Mouse (Mus musculus) midbrain, embryonic 14.5 days (tissue): ENCODE data around the gene Drp2. TPM values are rescaled to one million over a fixed set of nuclear protein-coding genes. Genes with fewer than 3 reads are reported as not detected.

Experiments
- ATAC-seq: fragments of 200-750 bp; cut with Nextera tagmentation; 2 replicates; pipeline ENCODE4 v1.8.0; 2017; ENCODE audit warnings: moderate number of reproducible peaks, moderate library complexity; ENCODE audit not compliant: low FRiP score, low TSS enrichment
- DNase-seq: peaks from one replicate; pipeline ENCODE4 v3.0.0-alpha.2; 2015
- H3K27ac ChIP-seq: fragments of 300-500 bp; sonication (generic); replicated peaks from 2 replicates; pipeline ENCODE4 v1.5.1; 2014; ENCODE audit warnings: mild to moderate bottlenecking, low read depth, low read length, moderate library complexity
- H3K27me3 ChIP-seq: fragments of 300-500 bp; sonication (generic); 2 replicates; pipeline ENCODE4 v1.6.1; 2014; ENCODE audit warnings: low read length, control low read depth, mixed read lengths; ENCODE audit not compliant: control insufficient read depth, insufficient read depth
- H3K36me3 ChIP-seq: fragments of 300-500 bp; sonication (generic); 2 replicates; pipeline ENCODE4 v1.6.1; 2014; ENCODE audit warnings: low read length, control low read depth; ENCODE audit not compliant: control insufficient read depth, insufficient read depth
- H3K4me1 ChIP-seq: fragments of 300-500 bp; sonication (generic); 2 replicates; pipeline ENCODE4 v1.6.1; 2014; ENCODE audit warnings: mild to moderate bottlenecking, antibody characterized with exemption, low read length, control low read depth; ENCODE audit not compliant: control insufficient read depth, insufficient read depth
- H3K4me2 ChIP-seq: fragments of 300-500 bp; sonication (generic); 2 replicates; pipeline ENCODE4 v1.6.1; 2014; ENCODE audit warnings: mild to moderate bottlenecking, low read length, moderate library complexity
- H3K4me3 ChIP-seq: fragments of 300-500 bp; sonication (generic); replicated peaks from 2 replicates; pipeline ENCODE4 v1.5.1; 2014; ENCODE audit warnings: low read depth, low read length
- H3K9ac ChIP-seq: fragments of 300-500 bp; sonication (generic); replicated peaks from 2 replicates; pipeline ENCODE4 v1.6.1; 2014; ENCODE audit warnings: mild to moderate bottlenecking, low read length, moderate library complexity
- H3K9me3 ChIP-seq: fragments of 300-500 bp; sonication (generic); 2 replicates; pipeline ENCODE4 v1.6.1; 2016; ENCODE audit warnings: low read length, control low read depth, mixed read lengths; ENCODE audit not compliant: control insufficient read depth
- WGBS: fragments of 180-500 bp; shearing (Covaris S2); extraction: QIAGEN DNeasy Blood & Tissue Kit; methylation state at CpG from one replicate; pipeline ENCODE4 v1.1.7; 2014; 5-methylcytosine and 5-hydroxymethylcytosine counted together
- polyA plus RNA-seq: library from polyadenylated mRNA; unstranded; fragments of >200 nt; fragmentation: Nextera tagmentation; extraction: Ambion mirVana; gene quantifications from 2 replicates; pipeline ENCODE4 v1.2.1, GENCODE M21; 2014

Gene Drp2
- 23.2 and 25.2 TPM in 2 replicates for polyA plus RNA-seq

- Histone ChIP-seq H3K9me3 (no peaks in the 10 kb centered on the region), H3K4me1 (no peaks in the 10 kb centered on the region), H3K27ac (peak within 1 kb of the TSS; percentile 83), H3K4me3 (peak within 1 kb of the TSS; percentile 39), H3K9ac (peak within 1 kb of the TSS; percentile 58), H3K4me2 (peak within 1 kb of the TSS; percentile 57), H3K36me3 (no peaks in the 10 kb centered on the region), H3K27me3 (no peaks in the 10 kb centered on the region)
- DNase-seq (peak; percentile 59), ATAC-seq (peak; percentile 66)
- 24% methylated on average over 15 of the region's 15 CpGs for WGBS
These were observed at the start of gene Drp2 for GRCm38 (mm10) chrX:134403863-134404583. TSS of gene Drp2 (plus strand) at chrX:134404551.

GRCm38 (mm10) chrX:134359336-134359735 lies 45.0 kb upstream of the Drp2 start:
- WGBS: 75% methylated on average over 4 of the region's 4 CpGs
- H3K4me3 ChIP-seq: no peak overlapping the region
- ATAC-seq: no peak
- H3K4me2 ChIP-seq: no peak overlapping the region
- no peak overlapping the region for H3K27ac ChIP-seq
- no peak for DNase-seq
- H3K4me1 ChIP-seq: no peaks in the 10 kb centered on the region
- H3K9me3 ChIP-seq: no peaks in the 10 kb centered on the region
- H3K9ac ChIP-seq: no peak overlapping the region
- no peaks in the 10 kb centered on the region for H3K36me3 ChIP-seq
- H3K27me3 ChIP-seq: no peaks in the 10 kb centered on the region

GRCm38 (mm10) chrX:134362156-134362555 lies 42.2 kb upstream of the Drp2 start:
- DNase-seq (no peak), ATAC-seq (no peak)
- Histone ChIP-seq H3K36me3 (no peaks in the 10 kb centered on the region), H3K4me1 (no peaks in the 10 kb centered on the region), H3K4me2 (no peak overlapping the region), H3K9ac (no peak overlapping the region), H3K27ac (no peak overlapping the region), H3K9me3 (no peaks in the 10 kb centered on the region), H3K4me3 (no peak overlapping the region), H3K27me3 (no peaks in the 10 kb centered on the region)
- 93% methylated on average over 4 of the region's 4 CpGs for WGBS

- Histone ChIP-seq H3K36me3 (no peaks in the 10 kb centered on the region), H3K4me1 (no peaks in the 10 kb centered on the region), H3K27ac (no peak overlapping the region), H3K9ac (no peak overlapping the region), H3K27me3 (no peaks in the 10 kb centered on the region), H3K4me3 (no peak overlapping the region), H3K4me2 (no peak overlapping the region), H3K9me3 (no peaks in the 10 kb centered on the region)
- DNase-seq: no peak
- 90% methylated on average over 1 of the region's 1 CpGs for WGBS
- no peak for ATAC-seq
These were observed 38.9 kb upstream of the Drp2 start for GRCm38 (mm10) chrX:134365421-134365820.

GRCm38 (mm10) chrX:134366547-134366946 lies 37.8 kb upstream of the Drp2 start:
- no peak for DNase-seq
- H3K27ac ChIP-seq: no peak overlapping the region
- no peaks in the 10 kb centered on the region for H3K27me3 ChIP-seq
- 83% methylated on average over 3 of the region's 3 CpGs for WGBS
- ATAC-seq: no peak
- no peaks in the 10 kb centered on the region for H3K9me3 ChIP-seq
- H3K4me2 ChIP-seq: no peak overlapping the region
- H3K36me3 ChIP-seq: no peaks in the 10 kb centered on the region
- no peak overlapping the region for H3K4me3 ChIP-seq
- H3K4me1 ChIP-seq: no peaks in the 10 kb centered on the region
- no peak overlapping the region for H3K9ac ChIP-seq

- no peak overlapping the region for H3K27ac ChIP-seq
- no peaks in the 10 kb centered on the region for H3K9me3 ChIP-seq
- H3K4me2 ChIP-seq: no peak overlapping the region
- H3K27me3 ChIP-seq: no peaks in the 10 kb centered on the region
- peak; percentile 65 for DNase-seq
- no peak overlapping the region for H3K9ac ChIP-seq
- no peaks in the 10 kb centered on the region for H3K4me1 ChIP-seq
- ATAC-seq: no peak
- H3K36me3 ChIP-seq: no peaks in the 10 kb centered on the region
- H3K4me3 ChIP-seq: no peak overlapping the region
- 11% methylated on average over 2 of the region's 2 CpGs for WGBS
These were observed 33.1 kb upstream of the Drp2 start for GRCm38 (mm10) chrX:134371279-134371678.

- Histone ChIP-seq H3K27me3 (no peaks in the 10 kb centered on the region), H3K36me3 (no peaks in the 10 kb centered on the region), H3K4me1 (no peaks in the 10 kb centered on the region), H3K27ac (no peak overlapping the region), H3K4me3 (no peak overlapping the region), H3K9me3 (no peaks in the 10 kb centered on the region), H3K9ac (no peak overlapping the region), H3K4me2 (no peak overlapping the region)
- WGBS: 61% methylated on average over 1 of the region's 1 CpGs
- no peak for ATAC-seq
- no peak for DNase-seq
These were observed 30.2 kb upstream of the Drp2 start for GRCm38 (mm10) chrX:134374190-134374589.

- H3K27ac ChIP-seq: no peak overlapping the region
These were observed 19.5 kb upstream of the Drp2 start for GRCm38 (mm10) chrX:134384896-134385295.

GRCm38 (mm10) chrX:134398972-134399371 lies 5.4 kb upstream of the Drp2 start:
- Histone ChIP-seq H3K9me3 (no peaks in the 10 kb centered on the region), H3K27ac (no peak overlapping the region), H3K4me2 (no peak overlapping the region), H3K9ac (no peak overlapping the region), H3K36me3 (no peaks in the 10 kb centered on the region), H3K4me3 (no peak overlapping the region), H3K4me1 (no peaks in the 10 kb centered on the region), H3K27me3 (no peaks in the 10 kb centered on the region)
- 61% methylated on average over 2 of the region's 2 CpGs for WGBS
- DNase-seq (no peak), ATAC-seq (no peak)

More at GRCm38 (mm10) chrX:134384896-134385295, 19.5 kb upstream of the Drp2 start:
- no peak for ATAC-seq
- Histone ChIP-seq H3K36me3 (no peaks in the 10 kb centered on the region), H3K4me3 (no peak overlapping the region), H3K9ac (no peak overlapping the region), H3K4me2 (no peak overlapping the region), H3K27me3 (no peaks in the 10 kb centered on the region), H3K4me1 (no peaks in the 10 kb centered on the region), H3K9me3 (no peaks in the 10 kb centered on the region)
- 88% methylated on average over 6 of the region's 6 CpGs for WGBS
- DNase-seq: no peak
